Mouse (Mus musculus): ENCODE measurements around the gene Olfr1342.

GRCm38 (mm10) chr4:118693812-118694211 is 1.3 kb upstream of the Olfr1342 start:
- no peak for TF ChIP-seq CTCF (IDR thresholded peaks at IDR 0.05; ENCODE audit: low read depth)
- no peak for TF ChIP-seq EP300 (IDR thresholded peaks at IDR 0.05; ENCODE audit: low read depth)
